Mouse (Mus musculus): ENCODE results near the gene Ifitm10. TPM values are rescaled to one million over a fixed set of nuclear protein-coding genes. Genes with fewer than 3 reads are reported as not detected.

The Ifitm10 gene
- total and polyA plus RNA-seq, 3 experiments: not detected

GRCm38 (mm10) chr7:142368856-142369255, 4.7 kb downstream of the Ifitm10 start:
- Histone ChIP-seq H3K79me2 (replicated peaks; ENCODE audit: control insufficient read depth, extremely low read depth, insufficient read depth, poor library complexity, severe bottlenecking) (no peaks in the 10 kb centered on the region), H3K4me3 (replicated peaks in 1 of 3; ENCODE audit: low read depth in 2 of 3, low read length in 2 of 3, poor library complexity in 1 of 3) (no peak overlapping the region), H3K36me3 (replicated peaks in 1 of 2; ENCODE audit: control insufficient read depth in 1 of 2, insufficient read depth in 1 of 2, low read length in 1 of 2) (peaks cover 0 to under 1% of the 10 kb centered on the region in 2 experiments), H3K4me1 (ENCODE audit: control insufficient read depth in 1 of 2, insufficient read depth in 2 of 2) (no peaks in the 10 kb centered on the region), H3K9me3 (replicated peaks; ENCODE audit: low read length) (no peaks in the 10 kb centered on the region), H3K4me2 (ENCODE audit: insufficient read depth, low read depth, poor library complexity, severe bottlenecking) (no peak overlapping the region), H3K27me3 (replicated peaks) (peaks cover 17% of the 10 kb centered on the region), H3K9ac (ENCODE audit: insufficient read depth, low read depth) (no peak overlapping the region), H3K27ac (ENCODE audit: insufficient read depth, low read depth) (no peak overlapping the region)
- in situ Hi-C loops (cut with MboI; ENCODE audit: low pct_ligation_motif_present, low pct_unique_long_range_greater_than_20kb, low sequenced_read_pairs): no loop called here
- dilution Hi-C loops (cut with MboI; ENCODE audit: extremely low pct_ligation_motif_present, extremely low pct_unique_long_range_greater_than_20kb, low sequenced_read_pairs): no loop called here
- no peak for TF ChIP-seq JUN (IDR thresholded peaks at IDR 0.05; ENCODE audit: insufficient read depth, low read depth, low read length)
- no peak for TF ChIP-seq RAD21 (IDR thresholded peaks at IDR 0.05; ENCODE audit: low read depth, low read length)
- no peak for TF ChIP-seq KAT2A (IDR thresholded peaks at IDR 0.05; ENCODE audit: insufficient replicate concordance, low read length)
- TF ChIP-seq PAX5 (IDR thresholded peaks at IDR 0.05; ENCODE audit: low read length): no peak
- no peak for TF ChIP-seq CHD1 (IDR thresholded peaks at IDR 0.05; ENCODE audit: low read depth, low read length)
- TF ChIP-seq NELFE (IDR thresholded peaks at IDR 0.05; ENCODE audit: low read depth, low read length): no peak
- TF ChIP-seq E2F4 (IDR thresholded peaks at IDR 0.05; ENCODE audit: insufficient replicate concordance, low read depth, low read length): no peak
- no peak for TF ChIP-seq POLR2A (IDR thresholded peaks at IDR 0.05; ENCODE audit: low read depth, low read length)
- TF ChIP-seq MAX (IDR thresholded peaks at IDR 0.05; ENCODE audit: low read length): no peak
- no peak for TF ChIP-seq ZKSCAN1 (IDR thresholded peaks at IDR 0.05; ENCODE audit: borderline replicate concordance, low read depth, low read length)
- no peak for TF ChIP-seq MAZ (IDR thresholded peaks at IDR 0.05; ENCODE audit: low read depth, low read length)
- TF ChIP-seq MAFK (IDR thresholded peaks at IDR 0.05; ENCODE audit: insufficient replicate concordance, low read length): no peak
- no peak for TF ChIP-seq ETS1 (conservative IDR thresholded peaks at IDR 0.05; ENCODE audit: low read depth, low read length)
- no peak for TF ChIP-seq UBTF (IDR thresholded peaks at IDR 0.05; ENCODE audit: low read depth, low read length)
- TF ChIP-seq RCOR1 (conservative IDR thresholded peaks at IDR 0.05; ENCODE audit: low read depth, low read length): no peak
- no peak for TF ChIP-seq NRF1 (IDR thresholded peaks at IDR 0.05; ENCODE audit: low read depth, low read length)
- DNase-seq (ENCODE audit: extremely low read depth): no peak

GRCm38 (mm10) chr7:142363107-142363506, 10.4 kb downstream of the Ifitm10 start:
- no peak for TF ChIP-seq MAZ (IDR thresholded peaks at IDR 0.05; ENCODE audit: low read depth, low read length)
- no peak for TF ChIP-seq MXI1 (IDR thresholded peaks at IDR 0.05; ENCODE audit: low read depth, low read length)
- no peak for TF ChIP-seq TBP (conservative IDR thresholded peaks at IDR 0.05; ENCODE audit: low read depth, low read length)
- in situ Hi-C loops (cut with MboI; ENCODE audit: low pct_ligation_motif_present, low pct_unique_long_range_greater_than_20kb, low sequenced_read_pairs): no loop called here
- H3K4me2 ChIP-seq (ENCODE audit: insufficient read depth, low read depth, poor library complexity, severe bottlenecking): no peak overlapping the region
- H3K9me3 ChIP-seq (replicated peaks; ENCODE audit: low read length): no peaks in the 10 kb centered on the region
- peaks cover 0 to 8% of the 10 kb centered on the region in 2 experiments; a peak in 2 of 4 replicates for H3K4me1 ChIP-seq (ENCODE audit: control insufficient read depth in 1 of 2, insufficient read depth in 2 of 2)
- H3K27ac ChIP-seq (ENCODE audit: insufficient read depth, low read depth): no peak overlapping the region
- no peak for DNase-seq (ENCODE audit: extremely low read depth)
- H3K4me3 ChIP-seq (replicated peaks in 1 of 3; ENCODE audit: low read depth in 2 of 3, low read length in 2 of 3, poor library complexity in 1 of 3): no peak overlapping the region
- H3K36me3 ChIP-seq (replicated peaks in 1 of 2; ENCODE audit: control insufficient read depth in 1 of 2, insufficient read depth in 1 of 2, low read length in 1 of 2): no peaks in the 10 kb centered on the region
- no peak overlapping the region for H3K9ac ChIP-seq (ENCODE audit: insufficient read depth, low read depth)
- H3K27me3 ChIP-seq (replicated peaks): peaks cover 23% of the 10 kb centered on the region
- dilution Hi-C loops (cut with MboI; ENCODE audit: extremely low pct_ligation_motif_present, extremely low pct_unique_long_range_greater_than_20kb, low sequenced_read_pairs): no loop called here
- no peaks in the 10 kb centered on the region for H3K79me2 ChIP-seq (replicated peaks; ENCODE audit: control insufficient read depth, extremely low read depth, insufficient read depth, poor library complexity, severe bottlenecking)
